Mouse (Mus musculus): Measurements from ENCODE around the gene Fan1.

DNA sequence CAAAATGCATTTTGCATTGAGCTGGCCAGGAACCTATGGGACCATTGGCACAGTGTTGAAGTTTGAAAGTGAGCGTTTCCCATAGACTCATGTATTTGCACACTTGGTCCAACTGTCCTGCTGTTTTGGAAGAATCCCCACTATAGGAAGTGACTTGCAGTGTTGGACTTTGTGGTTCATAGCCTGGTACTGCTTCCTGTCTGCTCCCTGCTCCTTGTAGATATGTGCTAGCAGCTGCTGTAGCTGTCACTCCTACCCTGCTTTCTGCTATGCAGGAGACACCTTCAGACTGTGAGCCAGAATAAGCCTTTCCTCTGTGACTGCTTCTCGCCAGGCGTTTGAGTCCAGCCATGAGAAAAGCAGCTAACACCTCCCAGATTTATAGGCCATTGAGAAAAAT lies 42.6 kb downstream of the Fan1 start:
- TF ChIP-seq CTCF (IDR thresholded peaks at IDR 0.05; ENCODE audit: low read depth) (no peak), EP300 (IDR thresholded peaks at IDR 0.05; ENCODE audit: low read depth) (no peak)
